Mouse (Mus musculus) large intestine, adult 2 months (tissue): ENCODE data around the gene Ogfod1. TPM values are rescaled to one million over a fixed set of nuclear protein-coding genes. Genes with fewer than 3 reads are reported as not detected.

Source experiments
- DNase-seq: peaks from one replicate; pipeline ENCODE4 v3.0.0-alpha.2; 2012; ENCODE audit warnings: low read depth, low spot score
- WGBS: fragments of 180-500 bp; shearing (Covaris S2); methylation state at CpG from one replicate; pipeline ENCODE4 v1.1.7; 2018; 5-methylcytosine and 5-hydroxymethylcytosine counted together
- polyA plus RNA-seq: library from polyadenylated mRNA; depleted of rRNA; stranded (reverse); fragments of >200 nt; gene quantifications from 2 replicates; pipeline ENCODE4 v1.2.3, GENCODE M21; 2012

Ogfod1 gene
- polyA plus RNA-seq, 1 experiment, result 5.3 TPM

DNA sequence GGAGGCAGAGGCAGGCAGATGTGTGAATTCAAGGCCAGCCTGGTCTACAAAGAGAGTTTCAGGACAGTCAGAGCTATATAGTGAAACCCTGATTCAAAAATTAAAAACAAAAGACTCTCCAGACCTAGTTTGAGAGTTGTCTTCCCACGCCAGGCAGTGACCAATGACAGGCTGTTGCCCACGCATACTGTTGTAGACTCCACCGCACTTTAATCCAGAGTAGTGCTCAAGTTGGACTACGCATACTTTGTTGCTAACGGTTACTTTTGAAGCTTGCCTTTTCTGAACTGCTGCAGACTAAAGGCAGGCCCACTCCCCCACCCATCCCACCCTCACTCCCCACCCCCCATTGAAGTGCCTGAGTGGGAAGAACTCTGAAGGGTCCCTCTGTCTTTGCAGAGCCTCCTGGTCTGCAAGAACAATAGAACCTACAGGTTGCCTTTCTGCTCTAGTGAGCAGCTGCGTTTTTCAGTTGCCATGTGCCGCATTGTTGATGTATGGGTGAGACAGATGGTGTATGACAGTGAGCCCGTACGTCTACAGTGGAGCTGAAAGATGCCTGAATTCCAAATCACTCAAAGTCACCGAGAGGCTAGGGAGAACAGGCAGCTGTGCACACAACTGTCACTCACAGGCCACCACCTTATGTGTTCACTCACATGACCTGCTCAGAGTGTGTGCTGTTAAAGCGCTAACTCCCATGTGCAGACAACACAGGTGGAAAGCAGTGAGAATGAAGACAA lies 29.3 kb downstream of the Ogfod1 start:
- 89% methylated on average over 11 of the region's 11 CpGs for WGBS

DNA sequence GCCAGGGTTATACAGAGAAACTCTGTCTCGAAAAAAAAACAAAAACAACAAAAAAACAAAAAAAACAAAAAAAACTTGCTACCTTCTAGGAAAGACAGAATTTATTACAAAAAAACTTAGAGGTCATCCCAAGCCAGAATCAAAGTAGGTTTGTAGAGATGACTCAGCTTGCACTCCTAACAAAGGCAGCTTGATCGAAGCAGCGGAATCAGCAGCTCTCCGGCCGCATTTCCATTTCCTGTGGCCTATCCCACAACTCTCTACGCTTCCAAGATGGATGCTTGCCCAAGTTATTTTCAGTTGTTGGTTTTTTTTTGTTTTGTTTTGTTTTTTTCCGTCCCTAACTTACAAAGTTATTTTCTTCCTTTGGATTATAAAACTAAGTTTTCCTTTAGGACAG lies 31.8 kb downstream of the Ogfod1 start:
- WGBS, result 92% methylated on average over 7 of the region's 7 CpGs
- no peak for DNase-seq

More for the DNA sequence above, 29.3 kb downstream of the Ogfod1 start:
- DNase-seq, result no peak

DNA sequence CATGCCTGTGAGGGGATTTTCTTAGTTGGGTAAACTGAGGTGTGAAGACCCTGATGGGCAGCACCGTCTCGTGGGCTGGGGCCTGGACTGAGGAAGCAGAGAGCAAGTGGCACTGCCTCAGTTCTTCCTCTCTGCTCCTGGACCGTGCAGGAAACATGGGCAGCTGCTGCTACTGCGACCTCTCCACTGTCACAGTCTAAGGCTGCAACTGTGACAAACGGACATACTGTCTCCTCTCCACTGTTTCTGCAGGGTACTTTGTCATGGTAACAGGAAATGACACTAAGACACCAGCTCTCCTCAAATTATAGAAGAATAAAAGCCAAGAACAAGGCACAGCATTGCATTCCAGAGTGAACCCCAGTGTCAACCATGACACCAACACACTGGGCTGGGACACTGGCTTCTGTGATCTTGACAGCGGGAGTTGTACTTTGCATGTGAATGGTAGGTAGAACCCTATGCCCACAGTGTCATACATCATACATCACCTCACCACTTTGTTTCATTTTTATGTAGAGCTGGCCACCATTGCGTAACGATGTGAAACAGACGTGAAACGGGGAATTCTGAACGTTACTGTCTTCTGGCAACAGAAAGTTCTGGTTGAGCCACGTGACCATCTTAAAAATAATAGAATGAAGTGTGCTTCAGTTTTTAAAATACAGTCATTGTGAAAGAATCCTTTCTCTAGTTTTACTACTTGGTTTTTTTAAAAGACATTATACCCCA lies 39.6 kb downstream of the Ogfod1 start:
- WGBS, result 85% methylated on average over 12 of the region's 12 CpGs
- no peak for DNase-seq

DNA sequence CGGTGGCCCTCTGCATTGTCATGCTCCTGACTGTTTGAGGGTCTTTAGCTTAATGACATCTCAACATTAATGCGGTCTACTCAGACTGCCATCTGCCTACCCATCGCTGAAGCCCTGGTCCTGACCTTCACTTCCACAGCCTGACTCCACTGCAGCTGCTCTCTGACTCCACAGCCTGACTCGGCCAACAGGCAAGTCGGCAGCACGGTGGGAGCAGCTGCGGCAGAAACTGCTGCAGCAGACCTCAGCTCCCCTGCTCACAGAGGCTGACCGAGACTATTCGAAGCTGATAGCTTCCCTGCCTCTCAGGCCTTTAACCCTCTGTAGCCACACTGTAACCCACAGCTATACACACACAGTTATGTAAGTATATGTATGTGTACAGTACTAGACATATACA lies 51.0 kb downstream of the Ogfod1 start:
- no peak for DNase-seq
- 88% methylated on average over 9 of the region's 9 CpGs for WGBS

DNA sequence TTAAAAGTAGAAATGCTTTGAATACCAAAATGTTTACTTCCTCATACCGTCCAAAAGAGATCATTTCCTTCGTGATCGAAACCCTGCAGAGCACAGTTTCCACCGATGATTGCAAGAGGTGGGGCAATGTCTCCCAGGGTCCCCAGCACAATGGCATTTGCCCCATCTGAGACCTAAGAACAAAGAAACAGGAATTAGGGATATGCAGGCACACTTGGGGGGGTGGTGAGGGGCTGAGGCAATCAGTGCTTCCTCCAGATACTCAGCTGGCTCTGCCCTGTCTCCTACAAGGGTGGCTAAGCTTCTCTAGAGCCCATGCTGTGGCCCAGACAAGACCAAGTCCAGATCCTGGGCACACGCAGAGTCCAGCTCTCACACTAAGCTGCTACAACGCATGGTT lies 52.7 kb downstream of the Ogfod1 start:
- WGBS, result 76% methylated on average over 6 of the region's 6 CpGs
- DNase-seq, result no peak

DNA sequence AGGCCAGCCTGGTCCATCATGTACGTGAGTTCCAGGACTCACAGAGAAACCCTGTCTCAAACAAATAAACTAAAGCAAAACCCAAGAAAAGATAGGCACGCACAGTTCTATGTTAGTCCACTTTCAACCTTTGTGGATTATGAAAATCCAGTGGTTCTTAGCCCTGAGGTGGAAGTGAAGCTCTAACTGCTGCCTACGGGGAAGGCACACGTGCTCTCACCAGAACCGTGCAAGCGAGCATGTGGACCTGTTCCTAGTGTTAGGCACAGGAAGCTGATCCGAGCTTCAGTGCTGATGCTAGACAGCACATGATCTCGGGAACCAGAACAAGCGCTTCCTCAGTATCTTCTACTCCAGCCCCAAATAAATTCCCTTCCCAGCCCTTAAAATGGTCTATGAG lies 55.9 kb downstream of the Ogfod1 start:
- 74% methylated on average over 9 of the region's 9 CpGs for WGBS

DNA sequence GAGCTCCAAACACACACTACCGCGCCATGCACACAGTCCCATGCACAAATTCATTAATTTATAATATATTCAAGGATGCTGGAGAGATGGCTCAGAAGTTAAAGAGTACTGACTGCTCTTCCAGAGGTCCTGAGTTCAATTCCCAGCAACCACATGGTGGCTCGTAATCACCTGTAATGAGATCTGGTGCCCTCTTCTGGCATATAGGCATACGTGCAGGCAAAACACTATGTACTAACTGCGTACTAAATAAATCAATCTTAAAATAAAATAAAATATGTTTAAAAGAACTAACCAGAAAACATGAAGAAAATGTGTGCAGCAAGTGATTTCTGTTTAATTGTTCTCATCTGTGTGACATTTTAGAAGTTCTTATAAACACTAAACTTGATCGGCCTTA lies 57.3 kb downstream of the Ogfod1 start:
- 86% methylated on average over 6 of the region's 6 CpGs for WGBS

More for the DNA sequence above, 55.9 kb downstream of the Ogfod1 start:
- DNase-seq, result no peak

DNA sequence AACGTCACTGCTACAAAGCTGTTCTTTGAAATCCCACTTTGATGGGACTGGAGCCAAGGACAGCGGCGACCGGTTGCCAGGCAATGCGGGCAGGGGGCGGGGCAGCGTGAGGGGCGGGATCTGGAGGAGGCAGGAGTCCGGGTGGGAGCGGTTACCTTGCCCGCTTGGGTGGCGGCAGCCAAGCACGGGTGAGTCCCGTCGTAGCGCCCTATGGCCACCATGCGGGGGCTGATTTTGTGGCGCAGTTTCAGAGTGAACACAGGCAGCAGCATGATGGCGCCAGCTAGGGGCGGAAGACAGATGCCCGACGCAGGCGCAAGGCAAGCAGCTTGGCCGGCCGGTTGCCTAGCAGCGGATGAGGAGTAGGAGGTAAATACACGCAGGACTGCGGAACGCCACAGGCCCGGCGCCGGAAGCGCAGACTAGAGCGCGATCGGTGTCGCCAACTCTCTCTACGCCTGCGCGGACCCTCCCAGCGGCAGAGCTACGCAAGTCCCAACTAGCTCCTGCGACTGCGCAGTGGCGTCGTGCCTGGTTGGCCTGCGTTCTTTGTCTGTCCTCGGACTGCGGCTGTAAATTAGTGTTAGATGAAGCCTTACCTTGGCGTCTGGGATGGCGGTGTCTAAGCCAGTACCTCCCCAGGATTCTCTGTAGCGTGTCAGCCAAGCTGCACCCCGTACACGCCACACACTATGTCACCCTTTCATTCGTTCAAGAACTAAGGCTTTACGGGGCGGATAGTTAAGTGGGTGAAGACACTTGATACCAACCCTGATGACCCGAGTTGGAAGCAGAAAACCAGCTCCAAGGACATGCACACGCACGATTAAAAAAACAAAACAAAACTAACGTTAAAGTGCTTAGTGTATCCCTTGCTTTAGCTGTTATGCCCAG lies 61.3 kb downstream of the Ogfod1 start, which contains the start of gene Bbs2:
Gene Bbs2 (minus strand): TSS at position 848 of the 894 bp plus-strand sequence.
- peak; percentile 99 for DNase-seq
- 1% methylated on average over 61 of the region's 61 CpGs for WGBS

More for the DNA sequence above, 57.3 kb downstream of the Ogfod1 start:
- no peak for DNase-seq

DNA sequence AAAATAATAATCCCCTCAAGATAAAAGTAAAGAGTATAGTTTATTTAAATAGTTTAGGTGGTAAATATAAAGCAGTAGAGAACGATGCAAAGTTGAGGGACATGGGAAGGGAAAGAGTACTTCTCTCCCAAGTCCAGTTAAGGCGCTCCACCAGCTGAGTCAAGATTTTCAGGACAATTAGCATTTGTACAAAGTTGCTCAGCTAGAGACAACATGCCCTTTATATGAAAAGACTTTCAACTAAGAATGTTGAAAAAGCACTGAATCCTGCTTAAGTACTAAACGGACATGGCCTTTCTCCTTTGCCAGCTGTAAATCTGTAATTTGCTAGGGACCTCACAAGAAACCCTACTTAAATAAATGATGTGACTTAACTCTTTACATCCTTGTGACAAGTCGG lies 62.0 kb downstream of the Ogfod1 start:
- 46% methylated on average over 4 of the region's 4 CpGs for WGBS
- no peak for DNase-seq

DNA sequence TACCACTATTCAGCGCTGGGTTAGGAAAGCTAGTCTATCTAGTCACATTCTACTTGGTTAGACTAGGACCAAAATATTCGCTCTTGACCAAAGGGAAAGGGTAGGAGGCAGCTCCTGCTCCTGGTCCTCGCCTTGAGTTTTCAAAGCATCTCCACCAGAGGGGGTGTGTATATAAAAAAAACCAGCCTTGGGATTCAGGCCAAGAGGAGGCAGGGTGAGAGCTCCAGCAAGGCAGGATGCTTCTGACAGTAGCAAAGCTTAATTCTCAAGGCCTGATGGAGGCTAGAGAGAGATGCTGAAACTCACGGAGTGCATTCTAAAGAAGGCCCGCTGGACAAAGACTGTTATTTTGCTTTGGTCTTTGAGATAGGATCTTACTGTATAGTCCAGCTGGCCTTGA lies 67.1 kb downstream of the Ogfod1 start:
- 47% methylated on average over 5 of the region's 5 CpGs for WGBS
- DNase-seq, result no peak

DNA sequence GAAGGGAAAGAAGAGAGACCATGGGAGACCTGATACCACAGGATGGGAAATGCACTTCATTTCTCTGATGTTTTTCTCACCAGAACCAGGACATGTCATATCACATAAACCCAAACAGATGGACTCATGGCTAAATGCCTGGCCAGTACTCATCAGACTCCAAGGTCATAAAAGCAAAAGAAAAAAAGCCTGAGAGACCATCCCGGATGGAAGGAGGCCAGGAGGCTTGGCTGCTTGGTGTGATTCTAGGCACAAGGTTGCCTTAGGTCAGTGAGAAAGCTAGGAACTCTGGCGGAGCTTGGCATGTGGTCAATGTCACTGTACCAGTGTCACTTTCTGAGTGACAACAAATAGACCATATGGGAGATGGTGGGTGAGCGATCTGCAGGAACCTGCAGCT lies 70.9 kb downstream of the Ogfod1 start:
- DNase-seq, result no peak
- 37% methylated on average over 3 of the region's 3 CpGs for WGBS

DNA sequence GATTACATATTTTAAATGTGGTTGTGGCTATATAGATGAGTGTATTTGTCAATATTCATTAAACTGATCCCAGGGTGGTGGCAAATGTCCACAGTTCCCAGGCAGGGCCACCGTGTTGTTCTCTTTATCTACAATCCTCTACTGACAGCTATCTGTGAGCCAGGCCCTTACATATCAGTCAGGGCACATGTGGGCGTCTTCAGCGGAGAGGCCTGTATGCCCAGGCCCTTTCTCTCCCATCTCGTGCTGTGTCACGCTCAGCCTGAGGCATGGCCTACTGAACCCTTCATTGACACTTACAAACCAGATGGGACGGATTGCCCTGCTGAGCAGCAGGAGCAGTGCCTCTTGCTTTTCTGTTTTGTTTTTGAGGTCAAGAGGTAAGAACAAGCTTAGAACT lies 72.4 kb downstream of the Ogfod1 start:
- no peak for DNase-seq
- WGBS, result 92% methylated on average over 6 of the region's 6 CpGs

DNA sequence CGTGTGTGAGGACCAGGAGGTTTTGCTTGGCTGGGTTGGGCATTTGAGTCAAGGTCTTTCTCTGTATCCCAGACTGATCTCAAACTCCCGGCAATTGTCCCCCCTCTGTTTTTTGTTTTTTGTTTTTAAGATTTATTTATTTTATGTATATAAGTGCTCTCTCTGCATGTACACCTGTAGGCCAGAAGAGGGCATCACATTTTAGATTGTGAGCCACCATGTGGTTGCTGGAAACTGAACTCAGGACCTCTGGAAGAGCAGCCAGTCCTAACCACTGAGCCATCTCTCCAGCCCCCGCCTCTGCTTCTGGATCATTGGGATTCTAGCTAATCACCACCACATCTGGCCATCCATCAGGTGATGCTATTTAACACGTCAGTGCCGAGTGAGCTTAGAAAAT lies 72.8 kb downstream of the Ogfod1 start:
- no peak for DNase-seq
- 91% methylated on average over 5 of the region's 5 CpGs for WGBS

DNA sequence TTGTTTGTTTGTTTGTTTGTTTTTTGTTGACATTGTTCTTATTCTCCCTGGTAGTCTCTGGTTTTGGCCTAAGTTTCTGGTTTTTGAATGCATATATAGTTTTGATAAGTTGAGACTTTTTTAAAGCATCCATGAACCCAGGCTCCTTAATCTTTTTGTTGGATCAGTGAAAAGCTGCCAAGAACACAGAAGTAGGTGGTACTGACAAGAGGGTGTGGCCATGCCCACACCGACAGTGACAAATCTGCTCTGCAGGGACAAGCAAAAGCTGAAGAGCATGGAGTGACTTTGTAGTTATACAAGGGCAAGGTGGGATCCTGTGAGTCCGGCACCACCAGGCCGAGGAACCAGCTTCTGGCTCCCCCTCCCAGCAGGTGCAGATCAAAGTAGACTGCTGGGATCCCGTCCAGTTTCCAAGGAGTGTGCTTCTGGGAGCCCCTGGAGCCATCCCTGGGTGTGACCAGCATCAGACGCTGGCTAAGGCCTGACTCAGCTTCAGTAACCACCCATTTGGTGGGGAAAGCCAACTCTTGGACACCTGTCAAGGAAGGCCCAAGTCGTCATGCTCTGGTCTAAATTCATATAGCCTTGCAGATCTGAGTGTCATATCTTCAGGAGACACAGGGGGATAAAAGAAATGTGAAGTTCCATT lies 73.7 kb downstream of the Ogfod1 start:
- DNase-seq, result no peak
- 39% methylated on average over 6 of the region's 6 CpGs for WGBS

DNA sequence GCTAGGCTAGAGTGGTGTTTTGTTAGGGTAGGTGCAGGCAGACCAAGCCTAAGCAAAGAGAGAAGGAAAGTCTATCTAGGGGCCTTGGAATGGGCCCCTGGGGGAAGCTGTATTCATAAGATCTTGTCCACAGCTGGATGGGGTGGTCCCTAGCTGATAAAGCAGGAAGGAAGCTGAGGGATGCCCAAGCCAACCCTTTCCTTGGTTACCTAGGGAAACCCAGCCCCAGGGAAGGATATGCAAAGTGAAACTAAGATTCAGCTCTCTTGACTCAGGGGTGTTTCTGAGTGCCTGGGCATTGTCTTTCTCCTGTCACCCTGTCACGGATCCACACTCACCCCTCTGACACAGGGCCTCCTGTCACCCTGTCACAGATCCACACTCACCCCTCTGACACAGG lies 76.4 kb downstream of the Ogfod1 start:
- 68% methylated on average over 1 of the region's 1 CpGs for WGBS
- DNase-seq, result no peak

DNA sequence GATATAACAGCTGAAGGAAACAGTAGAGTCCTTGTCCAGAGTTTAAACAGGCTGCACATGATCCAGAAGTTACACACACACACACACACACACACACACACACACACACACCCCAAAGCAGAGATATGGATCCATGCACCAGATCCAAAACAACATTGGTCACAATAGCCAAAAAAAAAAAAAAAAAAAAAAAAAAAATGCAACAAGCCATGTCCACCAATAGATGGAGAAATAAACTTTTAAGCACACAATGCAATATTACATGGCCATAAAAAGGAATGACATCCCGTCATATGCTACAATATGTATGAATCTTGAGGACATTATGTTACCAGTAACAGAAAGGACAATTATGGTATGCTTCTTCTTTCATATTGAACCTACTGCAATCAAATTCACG lies 77.0 kb downstream of the Ogfod1 start:
- 45% methylated on average over 2 of the region's 2 CpGs for WGBS
- no peak for DNase-seq
